Mouse (Mus musculus) G1E (cell line): ENCODE measurements at regions not wholly inside any gene's neighbourhood (a gene's known extent, or its start where the extent isn't known, plus 50 kb on each side); places are given as distances from the start of the nearest gene placed in this dataset.

Source experiments
- CTCF ChIP-seq: IDR thresholded peaks from 2 replicates; pipeline ENCODE4 v1.5.1; 2012; ENCODE audit warnings: low read depth, low read length, inconsistent platforms, mixed read lengths
- GATA1 ChIP-seq: IDR thresholded peaks from 2 replicates; pipeline ENCODE4 v1.6.1; 2012; ENCODE audit warnings: borderline replicate concordance, low read length, inconsistent platforms, mixed read lengths
- GATA2 ChIP-seq: IDR thresholded peaks from 2 replicates; pipeline ENCODE4 v1.6.1; 2012; ENCODE audit warnings: low read depth, low read length, inconsistent platforms, borderline replicate concordance
- TAL1 ChIP-seq: conservative IDR thresholded peaks from 2 replicates; pipeline ENCODE4 v1.6.1; 2012; ENCODE audit warnings: low read depth, low read length, inconsistent platforms, mixed read lengths

- no peak for TF ChIP-seq CTCF
- TF ChIP-seq GATA1 = no peak
- no peak for TF ChIP-seq TAL1
- no peak for TF ChIP-seq GATA2
Observed at GRCm38 (mm10) chr12:107050891-107051635, 437.4 kb upstream of the 3110018I06Rik start.
